Mouse (Mus musculus) liver, embryonic 12.5 days (tissue): ENCODE measurements around the gene Olfr959. TPM values are rescaled to one million over a fixed set of nuclear protein-coding genes. Genes with fewer than 3 reads are reported as not detected.

Experiments used
- ATAC-seq: fragments of 200-750 bp; cut with Nextera tagmentation; 2 replicates; pipeline ENCODE4 v1.8.0; 2017; ENCODE audit warnings: moderate number of reproducible peaks, mild to moderate bottlenecking, moderate library complexity
- H3K27ac ChIP-seq: fragments of 300-500 bp; sonication (generic); 2 replicates; pipeline ENCODE4 v1.5.1; 2016; ENCODE audit warnings: mild to moderate bottlenecking
- H3K27me3 ChIP-seq: fragments of 300-500 bp; sonication (generic); replicated peaks from 2 replicates; pipeline ENCODE4 v1.6.1; 2016; ENCODE audit warnings: mild to moderate bottlenecking, moderate library complexity
- H3K36me3 ChIP-seq: fragments of 300-500 bp; sonication (generic); 2 replicates; pipeline ENCODE4 v1.6.1; 2016; ENCODE audit warnings: mild to moderate bottlenecking, moderate library complexity
- H3K4me1 ChIP-seq: fragments of 300-500 bp; sonication (generic); 2 replicates; pipeline ENCODE4 v1.6.1; 2016
- H3K4me2 ChIP-seq: fragments of 300-500 bp; sonication (generic); 2 replicates; pipeline ENCODE4 v1.6.1; 2016; ENCODE audit warnings: mild to moderate bottlenecking, moderate library complexity
- H3K4me3 ChIP-seq: fragments of 300-500 bp; sonication (generic); 2 replicates; pipeline ENCODE4 v1.5.1; 2016; ENCODE audit warnings: mild to moderate bottlenecking, moderate library complexity
- H3K9ac ChIP-seq: fragments of 300-500 bp; sonication (generic); 2 replicates; pipeline ENCODE4 v1.6.1; 2016; ENCODE audit warnings: mild to moderate bottlenecking, moderate library complexity
- H3K9me3 ChIP-seq: fragments of 300-500 bp; sonication (generic); replicated peaks from 2 replicates; pipeline ENCODE4 v1.6.1; 2016; ENCODE audit warnings: mild to moderate bottlenecking, moderate library complexity
- WGBS: fragments of 180-500 bp; shearing (Covaris S2); methylation state at CpG from one replicate; pipeline ENCODE4 v1.1.7; 2016; ENCODE audit not compliant: insufficient replicate concordance; 5-methylcytosine and 5-hydroxymethylcytosine counted together
- polyA plus RNA-seq: library from polyadenylated mRNA; unstranded; fragments of >200 nt; fragmentation: Nextera tagmentation; extraction: Ambion mirVana; gene quantifications from 2 replicates; pipeline ENCODE4 v1.2.1, GENCODE M21; 2016

Gene Olfr959
- polyA plus RNA-seq = not detected in 2 replicates

- no peaks in the 10 kb centered on the region for H3K36me3 ChIP-seq
- no peak within 1 kb of the TSS for H3K4me2 ChIP-seq
- H3K4me1 ChIP-seq = no peaks in the 10 kb centered on the region
- ATAC-seq = no peak
- no peak within 1 kb of the TSS for H3K4me3 ChIP-seq
- WGBS = 58% methylated on average over 3 of the region's 3 CpGs
- no peak within 1 kb of the TSS for H3K27ac ChIP-seq
- H3K9ac ChIP-seq = no peak within 1 kb of the TSS
- no peaks in the 10 kb centered on the region for H3K27me3 ChIP-seq
- H3K9me3 ChIP-seq = no peaks in the 10 kb centered on the region
Measured at GRCm38 (mm10) chr9:39575469-39575868, at the start of gene Olfr959. TSS of gene Olfr959 (minus strand) at chr9:39575569.

- Histone ChIP-seq H3K9me3 (no peaks in the 10 kb centered on the region), H3K4me2 (no peak overlapping the region), H3K36me3 (no peaks in the 10 kb centered on the region), H3K4me1 (no peaks in the 10 kb centered on the region), H3K9ac (no peak overlapping the region), H3K4me3 (no peak overlapping the region), H3K27me3 (no peaks in the 10 kb centered on the region), H3K27ac (no peak overlapping the region)
- 48% methylated on average over 2 of the region's 2 CpGs for WGBS
- ATAC-seq = no peak
Measured at GRCm38 (mm10) chr9:39624711-39625110, 49.3 kb upstream of the Olfr959 start.

GRCm38 (mm10) chr9:39623783-39624182 is 48.4 kb upstream of the Olfr959 start:
- no peak for ATAC-seq
- no peaks in the 10 kb centered on the region for H3K9me3 ChIP-seq
- no peaks in the 10 kb centered on the region for H3K4me1 ChIP-seq
- 62% methylated on average over 3 of the region's 3 CpGs for WGBS
- no peaks in the 10 kb centered on the region for H3K27me3 ChIP-seq
- no peak overlapping the region for H3K4me3 ChIP-seq
- H3K4me2 ChIP-seq = no peak overlapping the region
- no peak overlapping the region for H3K9ac ChIP-seq
- no peaks in the 10 kb centered on the region for H3K36me3 ChIP-seq
- H3K27ac ChIP-seq = no peak overlapping the region

- Histone ChIP-seq H3K9me3 (no peaks in the 10 kb centered on the region), H3K27ac (no peak within 1 kb of the TSS), H3K9ac (no peak within 1 kb of the TSS), H3K4me1 (no peaks in the 10 kb centered on the region), H3K4me2 (no peak within 1 kb of the TSS), H3K36me3 (no peaks in the 10 kb centered on the region), H3K4me3 (no peak within 1 kb of the TSS), H3K27me3 (no peaks in the 10 kb centered on the region)
- ATAC-seq = no peak
- 46% methylated on average over 1 of the region's 1 CpGs for WGBS
Measured at GRCm38 (mm10) chr9:39621073-39621472, 45.7 kb upstream of the Olfr959 start, which contains the start of gene Olfr960. TSS of gene Olfr960 (plus strand) at chr9:39621373.

- no peaks in the 10 kb centered on the region for H3K36me3 ChIP-seq
- H3K9ac ChIP-seq = no peak overlapping the region
- no peak for ATAC-seq
- no peak overlapping the region for H3K27ac ChIP-seq
- H3K4me3 ChIP-seq = no peak overlapping the region
- no peaks in the 10 kb centered on the region for H3K27me3 ChIP-seq
- 43% methylated on average over 1 of the region's 1 CpGs for WGBS
- no peaks in the 10 kb centered on the region for H3K4me1 ChIP-seq
- no peaks in the 10 kb centered on the region for H3K9me3 ChIP-seq
- H3K4me2 ChIP-seq = no peak overlapping the region
Measured at GRCm38 (mm10) chr9:39611953-39612352, 36.6 kb upstream of the Olfr959 start.

- H3K4me1 ChIP-seq = no peaks in the 10 kb centered on the region
- 58% methylated on average over 3 of the region's 3 CpGs for WGBS
- no peaks in the 10 kb centered on the region for H3K36me3 ChIP-seq
- no peaks in the 10 kb centered on the region for H3K27me3 ChIP-seq
- no peak for ATAC-seq
- no peaks in the 10 kb centered on the region for H3K9me3 ChIP-seq
- no peak within 1 kb of the TSS for H3K4me3 ChIP-seq
- no peak within 1 kb of the TSS for H3K27ac ChIP-seq
- no peak within 1 kb of the TSS for H3K9ac ChIP-seq
- H3K4me2 ChIP-seq = no peak within 1 kb of the TSS
Measured at GRCm38 (mm10) chr9:39610355-39610754, 35.0 kb upstream of the Olfr959 start, which contains the start of gene Olfr148. TSS of gene Olfr148 (plus strand) at chr9:39610655.

- H3K27ac ChIP-seq = no peak overlapping the region
- H3K36me3 ChIP-seq = no peaks in the 10 kb centered on the region
- H3K27me3 ChIP-seq = peaks cover 5% of the 10 kb centered on the region
- no peak for ATAC-seq
- H3K9ac ChIP-seq = no peak overlapping the region
- H3K4me1 ChIP-seq = no peaks in the 10 kb centered on the region
- H3K4me2 ChIP-seq = no peak overlapping the region
- no peaks in the 10 kb centered on the region for H3K9me3 ChIP-seq
- H3K4me3 ChIP-seq = no peak overlapping the region
Measured at GRCm38 (mm10) chr9:39608497-39608896, 33.1 kb upstream of the Olfr959 start.

GRCm38 (mm10) chr9:39603999-39604453 is 28.7 kb upstream of the Olfr959 start, which contains the start of gene AW551984:
TSS of gene AW551984 (minus strand) at chr9:39604403.
- H3K4me2 ChIP-seq = peak within 1 kb of the TSS; percentile 50
- H3K9me3 ChIP-seq = no peaks in the 10 kb centered on the region
- no peaks in the 10 kb centered on the region for H3K4me1 ChIP-seq
- peak within 1 kb of the TSS; percentile 32; the same call in 1 of the 2 replicates for H3K4me3 ChIP-seq
- H3K27ac ChIP-seq = no peak within 1 kb of the TSS
- no peak within 1 kb of the TSS for H3K9ac ChIP-seq
- peaks cover 17% of the 10 kb centered on the region for H3K27me3 ChIP-seq
- 4% methylated on average over 8 of the region's 8 CpGs for WGBS
- ATAC-seq = no peak
- no peaks in the 10 kb centered on the region for H3K36me3 ChIP-seq

- Histone ChIP-seq H3K27ac (no peak overlapping the region), H3K27me3 (peaks cover 17% of the 10 kb centered on the region), H3K4me1 (no peaks in the 10 kb centered on the region), H3K9ac (no peak overlapping the region), H3K4me3 (peak overlapping the region; percentile 32; the same call in 1 of the 2 replicates), H3K36me3 (no peaks in the 10 kb centered on the region), H3K4me2 (peak overlapping the region; percentile 50), H3K9me3 (no peaks in the 10 kb centered on the region)
- no peak for ATAC-seq
- 2% methylated on average over 9 of the region's 9 CpGs for WGBS
Measured at GRCm38 (mm10) chr9:39603333-39603845, 28.0 kb upstream of the Olfr959 start.

- 3% methylated on average over 19 of the region's 19 CpGs for WGBS
- H3K27me3 ChIP-seq = peaks cover 17% of the 10 kb centered on the region
- no peak for ATAC-seq
- no peaks in the 10 kb centered on the region for H3K4me1 ChIP-seq
- peak overlapping the region; percentile 32; the same call in 1 of the 2 replicates for H3K4me3 ChIP-seq
- H3K9me3 ChIP-seq = no peaks in the 10 kb centered on the region
- peak overlapping the region; percentile 50 for H3K4me2 ChIP-seq
- no peak overlapping the region for H3K9ac ChIP-seq
- no peak overlapping the region for H3K27ac ChIP-seq
- no peaks in the 10 kb centered on the region for H3K36me3 ChIP-seq
Measured at GRCm38 (mm10) chr9:39602536-39603332, 27.4 kb upstream of the Olfr959 start.

- Histone ChIP-seq H3K36me3 (no peaks in the 10 kb centered on the region), H3K4me2 (no peak overlapping the region), H3K9ac (no peak overlapping the region), H3K4me3 (no peak overlapping the region), H3K9me3 (no peaks in the 10 kb centered on the region), H3K27me3 (no peaks in the 10 kb centered on the region), H3K27ac (no peak overlapping the region), H3K4me1 (no peaks in the 10 kb centered on the region)
- ATAC-seq = no peak
- 67% methylated on average over 5 of the region's 5 CpGs for WGBS
Measured at GRCm38 (mm10) chr9:39577050-39577449, 1.7 kb upstream of the Olfr959 start.

GRCm38 (mm10) chr9:39558349-39558647 is 17.1 kb downstream of the Olfr959 start:
- Histone ChIP-seq H3K9me3 (0 out of 2 replicates have a peak, but pooled peaks cover 3% of the 10 kb centered on the region), H3K27ac (no peak overlapping the region), H3K4me1 (no peaks in the 10 kb centered on the region), H3K4me2 (no peak overlapping the region), H3K4me3 (no peak overlapping the region), H3K27me3 (no peaks in the 10 kb centered on the region), H3K36me3 (no peaks in the 10 kb centered on the region), H3K9ac (no peak overlapping the region)
- no peak for ATAC-seq
